Mouse (Mus musculus): Measurements from ENCODE around the gene Btg1.

DNA sequence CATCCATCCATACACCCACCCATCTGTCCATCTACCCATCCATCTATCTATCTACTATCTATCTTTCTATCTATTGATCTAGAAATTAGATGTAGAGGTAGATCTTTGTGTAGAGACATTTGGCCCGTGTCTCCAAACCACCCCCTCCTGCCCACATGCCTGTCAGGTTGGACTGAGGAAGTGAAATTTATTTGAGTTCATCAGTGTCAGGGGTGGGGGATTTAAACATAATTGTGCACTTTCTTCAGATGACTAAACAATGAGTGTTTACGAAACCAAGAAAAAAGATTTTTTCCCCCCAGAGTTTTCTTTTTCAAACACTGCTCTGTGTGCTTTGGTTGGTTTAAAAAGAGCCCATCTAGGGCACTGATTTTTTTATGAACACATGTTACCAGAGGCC, 10.9 kb upstream of the Btg1 start:
- TF ChIP-seq POLR2A (IDR thresholded peaks at IDR 0.05; ENCODE audit: borderline replicate concordance, extremely low read depth, low read depth, low read length) (no peak), CTCF (IDR thresholded peaks at IDR 0.05; ENCODE audit: insufficient read depth, low read length) (no peak)
